Mouse (Mus musculus): ENCODE results near the gene A930009A15Rik. TPM values are rescaled to one million over a fixed set of nuclear protein-coding genes. Genes with fewer than 3 reads are reported as not detected.

The A930009A15Rik gene
- total RNA-seq (2023; ENCODE audit: inconsistent age) = not detected in 4 replicates

DNA sequence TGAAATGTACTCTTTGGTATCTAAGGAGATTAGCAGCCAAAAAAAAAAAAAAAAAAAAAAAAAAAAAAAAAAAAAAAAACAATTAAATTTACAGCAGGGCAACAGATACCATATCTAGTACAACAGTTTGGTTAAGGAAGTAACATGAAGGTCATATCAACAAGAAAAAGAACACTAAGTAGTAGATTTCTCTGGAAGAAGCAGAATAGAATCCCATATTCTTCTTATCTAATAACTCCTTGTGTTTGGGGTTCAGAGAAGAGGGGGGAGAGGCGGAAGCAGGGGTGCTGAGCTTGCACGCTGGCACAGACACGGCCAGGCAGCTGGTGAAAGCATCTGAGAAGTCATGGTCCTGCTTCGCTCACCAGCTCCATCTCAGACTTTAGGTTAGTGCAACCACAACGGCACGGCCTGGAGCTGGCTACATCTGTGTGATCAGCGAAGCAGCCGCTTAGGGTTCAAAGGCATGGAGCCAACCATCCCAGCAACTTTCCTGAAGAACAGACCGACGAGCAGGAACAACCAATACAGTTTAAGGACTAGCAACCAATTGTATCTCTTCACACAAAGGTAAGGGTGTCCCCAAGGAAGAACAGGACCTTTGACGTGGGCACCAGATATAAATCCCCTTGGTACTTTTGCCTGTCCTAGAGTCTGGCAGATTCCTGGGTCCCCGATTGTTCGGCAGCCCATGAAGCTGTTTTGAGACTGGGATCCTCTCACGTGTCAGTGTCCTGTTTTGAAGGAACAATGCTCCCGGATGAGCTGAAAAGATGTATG, at the start of gene A930009A15Rik:
A930009A15Rik (plus strand) TSS at position 275 of the 780 bp plus-strand sequence.

GRCm38 (mm10) chr10:115587301-115587969, 17.6 kb downstream of the A930009A15Rik start, which contains the start of gene Lgr5:
Gene Lgr5 (minus strand): TSS chr10:115587780.

Other genes starting within 250 kb of the A930009A15Rik start
- 24.7 to 34.2 TPM (median 29.8 TPM) in 4 replicates for gene Tmem19, start 207.5 kb upstream of the A930009A15Rik start, total RNA-seq (2023; ENCODE audit: inconsistent age)
- gene Thap2, start 185.5 kb upstream of the A930009A15Rik start, total RNA-seq (2023; ENCODE audit: inconsistent age) = 3.9 to 7.6 TPM (median 6.4 TPM) in 4 replicates
- gene Zfc3h1, start 185.0 kb upstream of the A930009A15Rik start, total RNA-seq (2023; ENCODE audit: inconsistent age) = 69.7 to 76.9 TPM (median 73.3 TPM) in 4 replicates
- gene Lgr5, start 17.8 kb downstream of the A930009A15Rik start, total RNA-seq (2023; ENCODE audit: inconsistent age) = 0.39 to 0.96 TPM (median 0.72 TPM) in 4 replicates
- 4.7 to 7.0 TPM (median 5.6 TPM) in 4 replicates for gene Tspan8, start 246.8 kb downstream of the A930009A15Rik start, total RNA-seq (2023; ENCODE audit: inconsistent age)

Measured in B cell, adult (primary cell).